Mouse (Mus musculus): ENCODE measurements around the gene Agbl4. TPM values are rescaled to one million over a fixed set of nuclear protein-coding genes. Genes with fewer than 3 reads are reported as not detected.
A peak's percentile ranks its signal among the peaks of the same experiment; 100 is the strongest.

Gene Agbl4
- polyA plus RNA-seq, 1 experiment from 2014 or later = 3.4 TPM

- Histone ChIP-seq H3K27ac (ENCODE audit: low read depth, low read length) (no peak overlapping the region), H3K36me3 (ENCODE audit: control insufficient read depth, insufficient read depth, low read length) (no peaks in the 10 kb centered on the region), H3K4me2 (ENCODE audit: low read depth, low read length) (no peak overlapping the region), H3K4me3 (ENCODE audit: low read depth, low read length) (no peak overlapping the region), H3K27me3 (ENCODE audit: control insufficient read depth, insufficient read depth, low read length) (no peaks in the 10 kb centered on the region), H3K9me3 (ENCODE audit: control insufficient read depth, low read length) (no peaks in the 10 kb centered on the region), H3K9ac (replicated peaks; ENCODE audit: low read depth, low read length) (no peak overlapping the region), H3K4me1 (ENCODE audit: control insufficient read depth, insufficient read depth, low read length) (no peaks in the 10 kb centered on the region)
- WGBS = 89% methylated on average over 1 of the region's 1 CpGs
- no peak for ATAC-seq (ENCODE audit: low read depth)
Observed at GRCm38 (mm10) chr4:110810947-110811346, 413.5 kb downstream of the Agbl4 start.

GRCm38 (mm10) chr4:110832776-110833175 is 435.3 kb downstream of the Agbl4 start:
- no peak overlapping the region for H3K4me3 ChIP-seq (ENCODE audit: low read depth, low read length)
- no peaks in the 10 kb centered on the region for H3K4me1 ChIP-seq (ENCODE audit: control insufficient read depth, insufficient read depth, low read length)
- no peaks in the 10 kb centered on the region for H3K36me3 ChIP-seq (ENCODE audit: control insufficient read depth, insufficient read depth, low read length)
- H3K9ac ChIP-seq (replicated peaks; ENCODE audit: low read depth, low read length) = no peak overlapping the region
- 75% methylated on average over 1 of the region's 1 CpGs for WGBS
- H3K4me2 ChIP-seq (ENCODE audit: low read depth, low read length) = no peak overlapping the region
- H3K9me3 ChIP-seq (ENCODE audit: control insufficient read depth, low read length) = no peaks in the 10 kb centered on the region
- no peaks in the 10 kb centered on the region for H3K27me3 ChIP-seq (ENCODE audit: control insufficient read depth, insufficient read depth, low read length)
- H3K27ac ChIP-seq (ENCODE audit: low read depth, low read length) = no peak overlapping the region
- no peak for ATAC-seq (ENCODE audit: low read depth)

- ATAC-seq (ENCODE audit: low read depth) = peak; percentile 58; the same call in 1 of the 2 replicates
- no peak overlapping the region for H3K4me3 ChIP-seq (ENCODE audit: low read depth, low read length)
- H3K27me3 ChIP-seq (ENCODE audit: control insufficient read depth, insufficient read depth, low read length) = no peaks in the 10 kb centered on the region
- H3K9me3 ChIP-seq (ENCODE audit: control insufficient read depth, low read length) = no peaks in the 10 kb centered on the region
- no peaks in the 10 kb centered on the region for H3K4me1 ChIP-seq (ENCODE audit: control insufficient read depth, insufficient read depth, low read length)
- H3K36me3 ChIP-seq (ENCODE audit: control insufficient read depth, insufficient read depth, low read length) = no peaks in the 10 kb centered on the region
- WGBS = 68% methylated on average over 2 of the region's 2 CpGs
- H3K4me2 ChIP-seq (ENCODE audit: low read depth, low read length) = no peak overlapping the region
- H3K27ac ChIP-seq (ENCODE audit: low read depth, low read length) = no peak overlapping the region
- no peak overlapping the region for H3K9ac ChIP-seq (replicated peaks; ENCODE audit: low read depth, low read length)
Observed at GRCm38 (mm10) chr4:110879719-110880443, 482.4 kb downstream of the Agbl4 start.

GRCm38 (mm10) chr4:110916061-110916460 is 518.6 kb downstream of the Agbl4 start:
- Histone ChIP-seq H3K4me3 (ENCODE audit: low read depth, low read length) (no peak overlapping the region), H3K36me3 (ENCODE audit: control insufficient read depth, insufficient read depth, low read length) (no peaks in the 10 kb centered on the region), H3K9ac (replicated peaks; ENCODE audit: low read depth, low read length) (no peak overlapping the region), H3K9me3 (ENCODE audit: control insufficient read depth, low read length) (no peaks in the 10 kb centered on the region), H3K27me3 (ENCODE audit: control insufficient read depth, insufficient read depth, low read length) (no peaks in the 10 kb centered on the region), H3K4me2 (ENCODE audit: low read depth, low read length) (no peak overlapping the region), H3K27ac (ENCODE audit: low read depth, low read length) (no peak overlapping the region), H3K4me1 (ENCODE audit: control insufficient read depth, insufficient read depth, low read length) (no peaks in the 10 kb centered on the region)
- no peak for ATAC-seq (ENCODE audit: low read depth)

- Histone ChIP-seq H3K36me3 (ENCODE audit: control insufficient read depth, insufficient read depth, low read length) (no peaks in the 10 kb centered on the region), H3K4me3 (ENCODE audit: low read depth, low read length) (no peak overlapping the region), H3K4me1 (ENCODE audit: control insufficient read depth, insufficient read depth, low read length) (no peaks in the 10 kb centered on the region), H3K9me3 (ENCODE audit: control insufficient read depth, low read length) (no peaks in the 10 kb centered on the region), H3K9ac (replicated peaks; ENCODE audit: low read depth, low read length) (no peak overlapping the region), H3K27ac (ENCODE audit: low read depth, low read length) (no peak overlapping the region), H3K4me2 (ENCODE audit: low read depth, low read length) (no peak overlapping the region), H3K27me3 (ENCODE audit: control insufficient read depth, insufficient read depth, low read length) (no peaks in the 10 kb centered on the region)
- WGBS = 63% methylated on average over 4 of the region's 4 CpGs
- ATAC-seq (ENCODE audit: low read depth) = no peak
Observed at GRCm38 (mm10) chr4:110916565-110916964, 519.1 kb downstream of the Agbl4 start.

- ATAC-seq (ENCODE audit: low read depth) = no peak
- no peaks in the 10 kb centered on the region for H3K27me3 ChIP-seq (ENCODE audit: control insufficient read depth, insufficient read depth, low read length)
- no peaks in the 10 kb centered on the region for H3K36me3 ChIP-seq (ENCODE audit: control insufficient read depth, insufficient read depth, low read length)
- H3K9me3 ChIP-seq (ENCODE audit: control insufficient read depth, low read length) = no peaks in the 10 kb centered on the region
- H3K4me3 ChIP-seq (ENCODE audit: low read depth, low read length) = no peak overlapping the region
- no peak overlapping the region for H3K27ac ChIP-seq (ENCODE audit: low read depth, low read length)
- H3K9ac ChIP-seq (replicated peaks; ENCODE audit: low read depth, low read length) = no peak overlapping the region
- WGBS = 86% methylated on average over 3 of the region's 3 CpGs
- no peaks in the 10 kb centered on the region for H3K4me1 ChIP-seq (ENCODE audit: control insufficient read depth, insufficient read depth, low read length)
- no peak overlapping the region for H3K4me2 ChIP-seq (ENCODE audit: low read depth, low read length)
Observed at GRCm38 (mm10) chr4:110921013-110921412, 523.6 kb downstream of the Agbl4 start.

GRCm38 (mm10) chr4:111001641-111002040 is 604.2 kb downstream of the Agbl4 start:
- WGBS = 92% methylated on average over 2 of the region's 2 CpGs
- ATAC-seq (ENCODE audit: low read depth) = no peak
- H3K9me3 ChIP-seq (ENCODE audit: control insufficient read depth, low read length) = no peaks in the 10 kb centered on the region

GRCm38 (mm10) chr4:111004719-111005479 is 607.4 kb downstream of the Agbl4 start:
- H3K36me3 ChIP-seq (ENCODE audit: control insufficient read depth, insufficient read depth, low read length) = no peaks in the 10 kb centered on the region
- peak; percentile 75 for ATAC-seq (ENCODE audit: low read depth)
- WGBS = 49% methylated on average over 1 of the region's 1 CpGs

More at GRCm38 (mm10) chr4:111001641-111002040, 604.2 kb downstream of the Agbl4 start:
- Histone ChIP-seq H3K4me3 (ENCODE audit: low read depth, low read length) (no peak overlapping the region), H3K4me2 (ENCODE audit: low read depth, low read length) (no peak overlapping the region), H3K27me3 (ENCODE audit: control insufficient read depth, insufficient read depth, low read length) (no peaks in the 10 kb centered on the region), H3K36me3 (ENCODE audit: control insufficient read depth, insufficient read depth, low read length) (no peaks in the 10 kb centered on the region), H3K9ac (replicated peaks; ENCODE audit: low read depth, low read length) (no peak overlapping the region), H3K27ac (ENCODE audit: low read depth, low read length) (no peak overlapping the region), H3K4me1 (ENCODE audit: control insufficient read depth, insufficient read depth, low read length) (no peaks in the 10 kb centered on the region)

GRCm38 (mm10) chr4:111019376-111019775 is 621.9 kb downstream of the Agbl4 start:
- WGBS = 94% methylated on average over 4 of the region's 4 CpGs

More at GRCm38 (mm10) chr4:111004719-111005479, 607.4 kb downstream of the Agbl4 start:
- no peaks in the 10 kb centered on the region for H3K4me1 ChIP-seq (ENCODE audit: control insufficient read depth, insufficient read depth, low read length)
- no peak overlapping the region for H3K9ac ChIP-seq (replicated peaks; ENCODE audit: low read depth, low read length)
- no peaks in the 10 kb centered on the region for H3K27me3 ChIP-seq (ENCODE audit: control insufficient read depth, insufficient read depth, low read length)
- no peak overlapping the region for H3K4me2 ChIP-seq (ENCODE audit: low read depth, low read length)
- no peak overlapping the region for H3K4me3 ChIP-seq (ENCODE audit: low read depth, low read length)
- no peaks in the 10 kb centered on the region for H3K9me3 ChIP-seq (ENCODE audit: control insufficient read depth, low read length)
- H3K27ac ChIP-seq (ENCODE audit: low read depth, low read length) = no peak overlapping the region

More at GRCm38 (mm10) chr4:111019376-111019775, 621.9 kb downstream of the Agbl4 start:
- Histone ChIP-seq H3K4me2 (ENCODE audit: low read depth, low read length) (no peak overlapping the region), H3K27me3 (ENCODE audit: control insufficient read depth, insufficient read depth, low read length) (no peaks in the 10 kb centered on the region), H3K27ac (ENCODE audit: low read depth, low read length) (no peak overlapping the region), H3K4me1 (ENCODE audit: control insufficient read depth, insufficient read depth, low read length) (no peaks in the 10 kb centered on the region), H3K9ac (replicated peaks; ENCODE audit: low read depth, low read length) (no peak overlapping the region), H3K36me3 (ENCODE audit: control insufficient read depth, insufficient read depth, low read length) (no peaks in the 10 kb centered on the region), H3K9me3 (ENCODE audit: control insufficient read depth, low read length) (no peaks in the 10 kb centered on the region), H3K4me3 (ENCODE audit: low read depth, low read length) (no peak overlapping the region)
- ATAC-seq (ENCODE audit: low read depth) = no peak
